Mouse (Mus musculus) spleen, adult 2 months (tissue): ENCODE measurements around the gene Fry. TPM values are rescaled to one million over a fixed set of nuclear protein-coding genes. Genes with fewer than 3 reads are reported as not detected.

ENCODE experiments used
- DNase-seq, 2 experiments: peaks; one replicate each; pipeline versions ENCODE4 v3.0.0 to v3.0.0-alpha.2; 2012 to 2021; ENCODE audit warnings: low spot score in 2 of 2, low read depth in 1 of 2
- H3K27ac ChIP-seq: fragments of 200-500 bp; 2 replicates; pipeline ENCODE4 v1.5.1; 2012; ENCODE audit warnings: low read length, inconsistent platforms; ENCODE audit not compliant: insufficient read depth
- H3K27me3 ChIP-seq: fragments of 200-500 bp; 2 replicates; pipeline ENCODE4 v1.6.1; 2012; ENCODE audit warnings: mild to moderate bottlenecking, moderate library complexity, low read length, inconsistent platforms; ENCODE audit not compliant: control insufficient read depth, insufficient read depth
- H3K36me3 ChIP-seq: fragments of 200-500 bp; 2 replicates; pipeline ENCODE4 v1.6.1; 2012; ENCODE audit warnings: mild to moderate bottlenecking, low read length, inconsistent platforms; ENCODE audit not compliant: control insufficient read depth, insufficient read depth
- H3K4me1 ChIP-seq: fragments of 200-500 bp; 2 replicates; pipeline ENCODE4 v1.6.1; 2011; ENCODE audit warnings: inconsistent platforms; ENCODE audit not compliant: control insufficient read depth, insufficient read depth, insufficient read length
- H3K4me3 ChIP-seq: fragments of 200-500 bp; 2 replicates; pipeline ENCODE4 v1.5.1; 2011; ENCODE audit warnings: mild to moderate bottlenecking, inconsistent platforms; ENCODE audit not compliant: insufficient read depth, insufficient read length; ENCODE audit errors: extremely low read depth
- CTCF ChIP-seq: fragments of 200-500 bp; IDR thresholded peaks from 2 replicates; pipeline ENCODE4 v1.5.1; 2011; ENCODE audit warnings: mild to moderate bottlenecking, inconsistent platforms; ENCODE audit not compliant: insufficient read depth, insufficient read length, insufficient replicate concordance; ENCODE audit errors: extremely low read depth
- POLR2A ChIP-seq: fragments of 200-500 bp; IDR thresholded peaks from 2 replicates; pipeline ENCODE4 v1.6.1; 2011; ENCODE audit warnings: low read depth, low read length, inconsistent platforms
- WGBS: fragments of 180-500 bp; shearing (Covaris S2); methylation state at CpG from one replicate; pipeline ENCODE4 v1.1.7; 2018; 5-methylcytosine and 5-hydroxymethylcytosine counted together
- polyA plus RNA-seq: library from polyadenylated mRNA; depleted of rRNA; stranded (reverse); fragments of >200 nt; gene quantifications from 2 replicates; pipeline ENCODE4 v1.2.3, GENCODE M21; 2012

Gene Fry
- polyA plus RNA-seq, 1 experiment = 9.2 TPM

DNA sequence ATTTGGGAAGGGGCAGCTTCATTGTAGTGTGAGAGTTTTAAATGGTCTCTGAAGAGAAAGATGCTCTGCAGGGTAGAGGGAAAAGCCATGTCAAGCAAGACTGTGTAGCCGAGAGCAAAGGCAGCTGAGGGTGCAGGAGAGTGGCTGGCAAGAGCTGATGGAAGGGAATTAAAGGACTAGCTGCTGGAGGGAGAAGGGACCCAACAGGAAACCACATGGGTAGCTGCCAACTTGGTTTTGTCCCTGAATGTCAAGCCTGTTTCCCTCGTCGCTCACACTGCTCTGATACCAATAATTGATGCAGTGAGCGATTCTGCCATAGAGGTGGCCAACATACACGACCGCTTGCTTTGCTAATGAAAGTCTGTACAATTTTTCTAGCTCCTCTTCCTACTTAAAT lies 160.9 kb downstream of the Fry start:
- H3K27me3 ChIP-seq = no peaks in the 10 kb centered on the region
- H3K4me3 ChIP-seq = no peak overlapping the region
- no peak overlapping the region for H3K27ac ChIP-seq
- no peak for DNase-seq
- no peak for TF ChIP-seq POLR2A
- TF ChIP-seq CTCF = no peak
- H3K36me3 ChIP-seq = no peaks in the 10 kb centered on the region
- H3K4me1 ChIP-seq = no peaks in the 10 kb centered on the region
- WGBS = 54% methylated on average over 6 of the region's 6 CpGs

DNA sequence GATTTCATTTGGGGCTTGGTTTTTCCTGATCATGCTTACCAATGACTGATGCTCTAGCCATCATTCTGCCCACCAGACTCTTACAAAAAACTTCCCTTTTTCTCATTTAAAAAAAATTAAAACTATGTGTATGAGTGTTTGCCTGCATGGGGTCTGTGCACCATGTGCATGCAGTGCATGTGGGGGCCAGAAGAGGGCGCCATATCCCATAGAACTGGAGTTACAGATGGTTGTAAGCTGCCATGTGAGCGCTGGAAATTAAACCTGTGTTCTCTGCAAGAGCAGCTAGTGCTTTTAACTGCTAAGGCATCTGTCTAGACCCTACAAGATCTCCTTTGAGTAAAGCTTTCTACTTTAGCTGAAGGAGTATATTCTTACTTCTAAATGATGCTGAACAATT lies 162.6 kb downstream of the Fry start:
- WGBS = 89% methylated on average over 2 of the region's 2 CpGs

DNA sequence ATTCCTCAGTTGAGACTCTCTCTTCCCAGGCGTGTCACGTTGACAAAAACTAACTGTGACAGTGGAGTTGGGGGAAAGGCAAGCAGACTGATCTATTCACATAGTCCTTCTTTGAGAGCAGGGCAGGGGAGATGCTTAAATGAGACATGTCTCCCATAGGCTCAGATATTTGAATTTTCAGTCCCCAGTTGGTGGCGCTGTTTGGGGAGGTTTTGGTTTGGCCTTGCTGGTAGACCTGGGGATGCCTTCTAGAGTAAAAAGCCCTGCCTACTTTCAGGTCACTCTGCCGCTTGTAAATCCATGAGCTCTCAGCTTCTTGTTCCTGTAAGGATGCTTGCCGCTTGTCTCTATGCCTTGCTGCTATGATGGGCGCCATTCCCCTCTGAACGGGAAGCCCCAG lies 163.6 kb downstream of the Fry start:
- DNase-seq = no peak
- Histone ChIP-seq H3K36me3 (no peaks in the 10 kb centered on the region), H3K4me1 (no peaks in the 10 kb centered on the region), H3K27me3 (no peaks in the 10 kb centered on the region), H3K4me3 (no peak overlapping the region), H3K27ac (no peak overlapping the region)
- WGBS = 86% methylated on average over 7 of the region's 7 CpGs
- TF ChIP-seq CTCF (no peak), POLR2A (no peak)

More for the DNA sequence above, 162.6 kb downstream of the Fry start:
- no peaks in the 10 kb centered on the region for H3K4me1 ChIP-seq
- H3K4me3 ChIP-seq = no peak overlapping the region
- no peak for DNase-seq
- no peaks in the 10 kb centered on the region for H3K36me3 ChIP-seq
- H3K27me3 ChIP-seq = no peaks in the 10 kb centered on the region
- H3K27ac ChIP-seq = no peak overlapping the region
- TF ChIP-seq POLR2A (no peak), CTCF (no peak)

DNA sequence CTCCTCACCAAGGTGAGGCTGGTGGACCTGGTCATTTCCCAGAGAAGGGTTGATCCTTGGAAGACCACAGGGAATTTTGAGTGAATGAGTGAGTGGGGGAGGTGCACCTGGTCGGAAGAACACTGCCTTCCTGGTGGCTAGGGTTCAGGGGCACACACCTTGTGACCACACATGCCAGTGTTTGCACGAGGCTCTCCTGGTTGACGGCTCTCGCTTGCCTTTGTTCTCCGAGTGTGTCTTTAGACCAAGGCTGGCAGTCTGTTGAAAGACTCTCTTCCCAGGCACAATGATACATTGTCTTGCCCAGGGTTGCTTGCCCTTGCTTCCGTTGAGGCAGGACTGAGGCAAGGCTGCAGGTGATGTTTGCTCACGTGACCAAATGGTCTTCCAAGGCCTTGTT lies 169.5 kb downstream of the Fry start:
- Histone ChIP-seq H3K4me3 (no peak overlapping the region), H3K27me3 (no peaks in the 10 kb centered on the region), H3K27ac (no peak overlapping the region), H3K36me3 (no peaks in the 10 kb centered on the region), H3K4me1 (peaks cover 3% of the 10 kb centered on the region; the same call in 1 of the 2 replicates)
- no peak for DNase-seq
- WGBS = 92% methylated on average over 7 of the region's 7 CpGs
- TF ChIP-seq CTCF (no peak), POLR2A (no peak)

DNA sequence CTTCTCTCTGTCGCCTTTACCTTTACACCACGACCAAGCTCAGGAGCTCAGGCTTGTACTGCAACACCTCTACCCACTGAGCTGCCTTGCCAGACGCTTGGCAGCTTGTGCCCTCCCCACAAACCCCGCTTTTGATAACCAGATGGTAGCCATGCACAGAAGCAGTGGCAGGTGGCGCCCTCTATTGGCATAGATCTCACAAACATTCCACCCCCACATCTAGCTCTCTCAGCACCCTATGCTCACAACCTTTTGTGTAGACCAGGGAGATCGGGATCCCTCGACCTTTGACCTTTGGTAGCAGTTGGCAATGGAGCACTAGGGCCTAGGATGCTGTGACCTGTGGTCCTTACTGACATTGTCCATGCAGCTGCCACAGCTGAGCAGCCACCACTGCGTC lies 171.2 kb downstream of the Fry start:
- Histone ChIP-seq H3K27ac (no peak overlapping the region), H3K27me3 (no peaks in the 10 kb centered on the region), H3K4me3 (no peak overlapping the region), H3K36me3 (no peaks in the 10 kb centered on the region), H3K4me1 (peaks cover 3% of the 10 kb centered on the region; the same call in 1 of the 2 replicates)
- no peak for TF ChIP-seq POLR2A
- peak; percentile 19; the same call in 1 of the 2 replicates for TF ChIP-seq CTCF
- no peak for DNase-seq
- 73% methylated on average over 8 of the region's 8 CpGs for WGBS

DNA sequence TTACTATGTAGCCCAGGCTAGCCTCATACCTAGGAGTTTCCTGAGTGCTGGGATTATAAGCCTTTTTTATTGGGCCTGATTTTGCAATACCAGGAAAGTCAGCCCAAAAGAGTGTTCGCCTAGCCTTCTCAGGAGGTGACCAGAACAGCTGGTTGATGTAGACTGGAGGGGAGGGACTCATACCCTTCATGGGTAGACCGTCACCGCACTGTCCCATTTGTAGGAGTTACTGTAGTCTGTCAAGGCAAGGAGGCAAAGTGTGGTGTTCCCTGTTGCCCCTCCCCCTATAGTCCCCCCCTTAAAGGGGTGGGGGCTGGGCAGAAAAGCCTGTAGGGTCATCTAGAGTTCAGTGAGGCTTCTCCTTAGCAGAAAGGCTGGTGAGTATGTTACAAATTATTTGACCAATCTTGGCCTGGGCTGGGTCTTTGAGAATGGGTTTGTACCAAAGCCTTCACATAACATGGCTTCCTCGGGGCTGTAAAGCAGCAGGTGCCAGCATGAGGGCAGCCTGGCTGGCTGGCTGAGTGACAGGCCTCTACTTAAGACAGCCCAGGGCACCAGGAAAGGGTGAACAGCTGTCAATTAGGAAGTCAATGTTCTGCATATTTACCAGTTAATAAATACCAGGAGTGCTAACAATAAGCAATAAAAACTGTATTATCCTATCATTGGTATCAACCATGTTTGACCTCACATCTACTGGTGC lies 172.2 kb downstream of the Fry start:
- H3K27ac ChIP-seq = no peak overlapping the region
- no peaks in the 10 kb centered on the region for H3K27me3 ChIP-seq
- no peak overlapping the region for H3K4me3 ChIP-seq
- 84% methylated on average over 4 of the region's 4 CpGs for WGBS
- H3K36me3 ChIP-seq = no peaks in the 10 kb centered on the region
- DNase-seq = no peak
- H3K4me1 ChIP-seq = peaks cover 3% of the 10 kb centered on the region; the same call in 1 of the 2 replicates
- TF ChIP-seq POLR2A (no peak), CTCF (no peak)

DNA sequence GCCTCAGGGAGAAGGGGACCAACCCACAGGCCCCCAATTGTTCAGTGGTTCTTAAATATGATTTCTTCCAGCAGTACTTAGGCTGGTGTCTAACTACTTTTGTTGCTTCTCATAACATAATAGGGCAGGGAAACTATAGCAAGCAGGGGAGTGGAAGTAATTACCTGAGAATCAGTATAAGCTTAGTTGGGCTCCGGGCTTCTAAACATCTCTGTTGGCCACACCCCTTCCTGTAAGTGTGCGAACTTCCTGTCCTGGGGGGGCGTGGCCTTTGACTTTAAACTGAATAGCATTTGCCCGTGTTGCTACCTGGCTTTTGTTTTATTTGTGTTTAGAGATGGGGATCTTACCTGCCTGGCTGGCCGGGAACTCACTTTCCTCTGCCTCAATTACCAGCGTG lies 172.8 kb downstream of the Fry start:
- no peaks in the 10 kb centered on the region for H3K27me3 ChIP-seq
- WGBS = 58% methylated on average over 6 of the region's 6 CpGs
- no peak for TF ChIP-seq CTCF
- no peak for TF ChIP-seq POLR2A
- DNase-seq = no peak
- H3K36me3 ChIP-seq = no peaks in the 10 kb centered on the region
- peaks cover 3% of the 10 kb centered on the region; the same call in 1 of the 2 replicates for H3K4me1 ChIP-seq
- H3K4me3 ChIP-seq = no peak overlapping the region
- H3K27ac ChIP-seq = no peak overlapping the region
